Mouse (Mus musculus) lung, adult 18-20 months (tissue): Measurements from ENCODE around the gene Zbtb12.
"Not testable (repeated sequence)": the region's sequence is repeated elsewhere in the genome, so short reads cannot be mapped to it uniquely, and the experiment has no call there.

Experiments used
- DNase-seq, 2 experiments: peaks; one replicate each; pipeline ENCODE4 v3.0.0; 2022; ENCODE audit warnings: mixed read lengths in 2 of 2

Zbtb12 gene

DNA sequence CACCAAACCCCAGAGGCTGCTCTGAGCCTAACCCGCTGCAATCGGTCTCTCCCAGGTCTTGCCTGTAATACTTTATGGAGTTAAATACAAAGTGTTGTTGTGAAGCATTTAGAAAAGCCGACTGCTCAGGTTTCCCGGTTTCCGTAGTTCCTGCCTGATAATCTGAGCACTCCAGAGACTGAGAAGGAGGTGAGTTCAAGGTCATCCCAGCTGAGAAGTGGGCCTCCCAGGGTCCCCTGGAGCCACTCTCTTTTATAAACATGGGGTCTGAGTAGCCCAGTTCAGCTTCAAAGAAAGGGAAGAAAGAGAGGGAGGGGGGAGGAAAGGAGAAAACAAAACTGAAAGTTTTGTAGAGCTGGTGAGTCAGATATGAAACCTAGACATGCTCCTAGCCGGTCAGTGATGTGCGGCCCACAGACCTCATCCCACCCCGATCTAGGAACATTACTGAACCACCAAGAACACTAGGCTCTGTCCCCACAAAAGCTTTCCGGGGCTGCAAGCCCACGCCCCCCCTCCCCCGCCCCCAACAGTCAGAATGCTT lies at the start of gene Zbtb12:
Gene Zbtb12, plus strand, starts transcription at position 148 of the 544 bp plus-strand sequence.
- DNase-seq, result no peak

DNA sequence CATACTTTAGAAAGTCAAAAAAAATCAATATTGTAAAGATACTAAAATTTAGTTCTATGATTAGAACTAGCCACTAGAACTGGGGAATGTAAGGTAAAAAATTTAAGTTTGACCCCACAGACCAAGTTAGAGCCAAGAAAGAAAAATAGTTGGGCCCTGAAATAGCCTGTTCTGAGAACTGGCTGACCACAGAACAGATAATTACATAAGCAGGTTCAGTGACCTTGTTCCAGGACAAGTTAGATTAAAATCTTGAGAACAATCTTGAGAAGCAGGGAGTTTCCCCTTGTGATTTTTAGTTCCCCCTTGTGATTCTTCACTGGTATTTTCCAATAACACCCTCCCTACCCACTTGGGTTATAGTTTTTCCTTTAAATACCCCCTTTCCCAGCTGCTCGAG lies 48.5 kb upstream of the Zbtb12 start:
- not testable (repeated sequence) for DNase-seq

DNA sequence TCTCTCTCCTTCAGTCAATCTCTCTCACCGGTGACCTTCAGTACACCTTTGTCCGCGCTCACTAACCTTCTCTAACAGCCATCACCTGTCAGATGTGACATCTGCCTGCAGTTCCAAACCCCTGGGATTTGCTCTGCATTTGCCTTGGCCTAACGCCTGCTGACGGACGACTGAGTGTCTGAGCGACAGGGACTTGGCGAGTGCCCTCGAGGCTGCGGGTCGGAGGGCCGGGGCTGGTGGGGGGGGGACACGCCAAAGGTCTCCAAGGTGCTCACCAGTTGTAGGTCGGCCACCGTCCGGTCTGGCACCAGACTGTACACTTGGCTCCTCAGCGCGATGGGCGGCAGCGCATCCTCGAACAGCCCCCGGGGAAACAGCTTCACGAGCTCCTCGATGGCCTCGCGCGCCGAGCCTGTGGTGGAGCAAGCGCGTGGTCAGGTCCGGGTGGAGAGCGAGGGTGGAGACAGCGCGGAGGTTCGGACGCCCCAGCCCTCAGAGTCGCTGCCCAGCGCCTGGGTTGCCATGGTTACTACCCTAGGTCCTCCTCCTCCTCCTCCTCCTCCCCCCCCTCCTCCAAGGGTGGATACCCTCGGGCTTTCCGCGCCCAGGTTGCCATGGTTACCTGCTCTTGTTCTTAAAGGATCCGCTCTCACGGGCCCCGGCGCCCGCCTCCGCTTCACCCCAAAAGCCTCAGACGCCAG lies 43.0 kb upstream of the Zbtb12 start:
- DNase-seq, result no peak

DNA sequence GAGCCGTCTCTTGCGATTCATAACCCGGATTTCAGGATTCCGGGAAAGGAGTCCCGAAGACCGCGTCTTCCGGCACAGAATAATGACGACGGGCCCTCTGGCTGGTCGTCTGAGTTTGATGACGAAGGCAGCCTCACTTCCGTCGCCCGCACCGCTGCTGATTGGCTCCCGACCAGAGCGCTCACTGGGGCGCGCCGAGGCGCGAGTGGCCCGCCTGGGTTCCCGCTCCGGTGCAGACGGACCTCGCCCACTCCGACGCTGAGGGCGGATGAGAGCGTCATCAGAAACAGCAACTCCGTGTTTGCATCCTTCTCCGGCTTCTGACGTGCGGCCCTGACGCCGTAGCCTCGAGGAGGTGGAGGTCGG lies 42.4 kb upstream of the Zbtb12 start, which contains the start of the genes Stk19 and Dxo:
Gene Stk19, minus strand, starts transcription at position 90 of the 366 bp plus-strand sequence.
Gene Dxo, plus strand, starts transcription at position 164 of the 366 bp plus-strand sequence.
- DNase-seq, result peak; percentile 95 to 97

DNA sequence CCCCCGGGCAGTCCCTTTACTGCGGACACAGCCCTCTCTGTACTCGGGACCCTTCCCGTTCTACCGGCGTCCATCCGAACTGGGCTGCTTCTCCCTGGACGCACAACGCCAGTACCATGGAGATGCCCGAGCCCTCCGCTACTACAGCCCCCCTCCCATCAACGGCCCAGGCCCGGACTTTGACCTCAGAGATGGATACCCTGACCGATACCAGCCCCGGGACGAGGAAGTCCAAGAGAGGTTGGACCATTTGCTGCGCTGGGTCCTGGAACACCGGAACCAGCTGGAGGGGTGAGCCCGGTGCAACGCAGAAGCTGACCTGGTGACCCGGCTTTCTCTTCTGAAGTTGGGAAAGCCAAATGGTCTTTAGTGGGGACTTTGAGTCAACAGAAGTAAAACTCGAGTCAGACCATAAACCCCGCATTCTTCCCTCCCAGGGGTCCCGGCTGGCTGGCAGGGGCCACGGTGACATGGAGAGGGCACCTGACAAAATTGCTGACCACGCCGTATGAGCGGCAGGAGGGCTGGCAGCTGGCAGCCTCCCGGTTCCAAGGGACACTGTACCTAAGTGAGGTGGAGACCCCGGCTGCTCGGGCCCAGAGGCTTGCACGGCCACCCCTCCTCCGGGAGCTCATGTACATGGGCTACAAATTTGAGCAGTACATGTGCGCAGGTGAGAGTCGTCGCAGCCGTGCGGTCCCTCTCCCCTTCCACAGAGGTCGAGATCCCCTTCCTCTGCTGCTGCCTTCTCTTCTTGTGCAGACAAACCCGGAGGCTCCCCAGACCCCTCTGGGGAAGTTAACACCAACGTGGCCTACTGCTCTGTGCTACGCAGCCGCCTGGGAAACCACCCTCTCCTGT lies 41.6 kb upstream of the Zbtb12 start:
- DNase-seq, result no peak

DNA sequence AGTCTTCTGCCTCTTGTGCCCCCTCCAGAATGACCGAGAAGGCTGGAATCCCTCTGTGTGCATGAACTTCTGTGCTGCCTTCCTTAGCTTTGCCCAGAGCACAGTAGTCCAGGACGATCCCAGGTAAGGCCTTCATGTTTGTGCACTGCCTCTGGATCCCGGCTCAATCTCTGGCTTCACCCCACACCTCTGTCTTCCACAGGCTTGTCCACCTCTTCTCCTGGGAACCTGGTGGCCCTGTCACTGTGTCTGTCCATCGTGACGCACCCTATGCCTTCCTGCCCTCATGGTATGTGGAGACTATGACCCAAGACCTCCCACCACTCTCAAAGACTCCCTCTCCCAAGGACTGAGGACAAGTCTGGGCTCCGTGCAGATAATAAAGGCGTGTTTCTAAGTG lies 40.5 kb upstream of the Zbtb12 start:
- DNase-seq, result no peak

DNA sequence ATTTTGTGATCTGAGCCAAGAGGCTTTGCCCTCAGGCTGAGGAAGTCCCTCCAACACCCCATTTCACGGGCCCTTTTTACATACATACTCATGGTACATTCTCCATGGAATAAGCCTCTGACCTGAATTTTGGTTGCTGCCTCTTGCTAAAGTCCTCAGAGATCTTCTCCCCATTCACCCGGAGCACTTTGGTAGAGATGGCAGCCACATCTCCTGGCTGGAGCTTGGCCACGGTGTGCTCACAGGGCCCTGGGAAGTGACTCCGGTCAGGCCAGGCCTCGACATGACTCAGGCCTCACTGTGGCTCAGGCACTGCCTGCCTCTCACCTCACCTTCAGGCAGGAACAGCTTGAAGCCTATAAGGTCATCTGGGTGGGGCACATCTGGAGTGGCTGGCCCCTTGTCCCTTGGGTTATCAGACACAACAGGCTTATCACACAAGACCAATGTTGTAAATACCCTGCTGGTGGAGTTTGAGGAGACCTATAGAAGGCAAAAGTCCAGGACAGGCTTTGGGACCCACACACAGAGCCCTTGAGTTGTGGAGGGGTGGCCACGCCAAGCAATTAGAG lies 38.5 kb upstream of the Zbtb12 start:
- DNase-seq, result no peak

DNA sequence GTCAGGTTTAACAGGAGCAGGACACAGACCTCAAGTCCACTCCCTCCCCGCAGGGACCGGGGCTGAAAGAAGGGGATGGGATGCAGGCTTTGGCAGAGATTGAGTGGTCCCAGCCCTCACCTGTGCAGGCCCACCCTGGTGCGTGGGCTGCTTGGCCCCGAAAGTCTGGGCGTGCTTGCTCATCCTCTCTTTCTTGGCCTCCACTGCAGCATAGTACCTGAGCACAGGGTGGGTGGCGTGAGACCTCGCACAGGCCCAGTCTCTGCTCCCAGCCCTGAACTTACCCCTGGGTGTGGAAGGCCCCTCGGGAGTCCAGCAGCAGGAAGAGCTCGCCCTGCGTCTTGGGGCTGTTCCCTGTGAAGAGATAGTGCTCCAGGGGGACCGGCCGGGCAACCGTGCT lies 34.4 kb upstream of the Zbtb12 start:
- DNase-seq, result no peak

DNA sequence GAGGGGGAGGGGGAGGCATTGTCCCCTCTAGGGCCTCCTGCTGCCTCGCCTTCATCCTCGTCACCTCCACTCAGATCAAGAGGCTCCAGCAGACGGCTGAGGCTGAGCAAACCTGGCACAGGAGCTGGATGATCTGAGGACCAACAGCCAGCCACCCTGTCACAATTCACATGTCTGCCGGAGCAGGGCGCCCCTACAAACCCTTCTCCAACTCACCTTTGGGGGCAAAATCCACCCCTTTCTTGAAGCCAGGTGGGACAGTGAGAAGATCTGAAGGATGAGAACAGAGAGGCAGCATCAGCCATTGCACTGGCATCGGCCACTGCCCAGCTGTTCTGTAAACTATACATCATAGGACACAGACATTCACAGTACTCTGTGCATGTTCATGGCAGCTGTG lies 32.1 kb upstream of the Zbtb12 start:
- no peak for DNase-seq

DNA sequence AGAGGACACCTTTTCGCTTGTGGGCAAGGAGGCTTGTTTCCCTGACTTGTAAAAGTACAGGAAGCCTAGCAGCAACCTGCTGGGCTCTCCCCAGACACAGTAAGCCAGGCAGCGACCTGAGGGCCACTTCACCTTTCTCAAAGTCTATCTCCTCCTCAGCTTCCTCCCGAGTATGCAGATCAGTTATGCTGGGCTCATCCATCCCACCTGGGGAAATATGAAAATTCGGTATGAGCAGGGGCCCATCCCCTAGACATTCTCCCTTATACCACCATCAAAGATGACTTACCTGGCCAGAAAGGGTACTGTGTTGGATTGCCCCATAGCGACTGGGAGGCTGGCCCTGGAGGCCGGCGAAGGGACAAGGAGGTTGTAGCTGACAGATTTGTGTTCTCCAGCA lies 31.7 kb upstream of the Zbtb12 start:
- DNase-seq, result no peak

DNA sequence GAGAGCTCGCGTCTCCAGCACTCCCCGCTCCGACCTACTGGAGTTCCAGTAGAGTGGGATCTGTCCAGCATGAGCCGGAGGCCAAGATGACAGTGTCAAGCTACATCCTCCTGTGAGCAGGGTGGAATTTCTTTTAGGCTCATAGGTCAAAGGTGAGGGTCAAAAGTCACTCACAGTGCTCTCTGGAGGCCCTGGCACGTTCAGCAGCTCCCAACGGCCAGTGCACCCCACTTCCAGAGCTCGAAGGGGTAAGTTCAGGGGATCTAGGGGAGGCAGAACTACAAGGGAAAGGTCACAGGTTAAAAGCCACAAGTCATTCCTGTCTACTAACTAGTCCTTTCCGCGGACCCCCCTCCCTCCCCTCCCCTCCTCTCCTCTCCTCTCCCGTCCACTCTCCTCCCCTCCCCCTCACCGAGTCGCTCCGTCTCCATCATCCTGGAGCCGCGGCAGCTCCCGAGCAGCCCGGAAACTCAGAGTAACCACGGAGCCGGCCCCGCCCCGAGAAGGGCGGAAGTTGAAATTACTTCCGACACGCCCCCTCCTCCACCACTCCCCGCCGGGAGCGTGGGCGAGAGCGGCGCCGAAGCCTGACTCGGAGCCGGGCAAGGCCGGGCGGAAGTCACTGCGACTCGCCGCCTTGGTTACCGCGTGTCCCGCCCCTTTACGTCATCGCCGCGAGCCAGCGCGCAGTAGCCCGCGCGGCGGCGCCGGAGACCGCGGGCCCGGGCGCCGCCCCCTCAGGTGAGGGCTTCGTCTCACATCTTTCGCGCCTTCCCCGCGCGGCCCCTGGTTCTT lies 29.4 kb upstream of the Zbtb12 start, which contains the start of the genes Skiv2l and Nelfe:
Gene Skiv2l, minus strand, starts transcription at position 489 of the 795 bp plus-strand sequence.
Gene Nelfe, plus strand, starts transcription at position 670 of the 795 bp plus-strand sequence.
- peak; percentile 98 for DNase-seq

DNA sequence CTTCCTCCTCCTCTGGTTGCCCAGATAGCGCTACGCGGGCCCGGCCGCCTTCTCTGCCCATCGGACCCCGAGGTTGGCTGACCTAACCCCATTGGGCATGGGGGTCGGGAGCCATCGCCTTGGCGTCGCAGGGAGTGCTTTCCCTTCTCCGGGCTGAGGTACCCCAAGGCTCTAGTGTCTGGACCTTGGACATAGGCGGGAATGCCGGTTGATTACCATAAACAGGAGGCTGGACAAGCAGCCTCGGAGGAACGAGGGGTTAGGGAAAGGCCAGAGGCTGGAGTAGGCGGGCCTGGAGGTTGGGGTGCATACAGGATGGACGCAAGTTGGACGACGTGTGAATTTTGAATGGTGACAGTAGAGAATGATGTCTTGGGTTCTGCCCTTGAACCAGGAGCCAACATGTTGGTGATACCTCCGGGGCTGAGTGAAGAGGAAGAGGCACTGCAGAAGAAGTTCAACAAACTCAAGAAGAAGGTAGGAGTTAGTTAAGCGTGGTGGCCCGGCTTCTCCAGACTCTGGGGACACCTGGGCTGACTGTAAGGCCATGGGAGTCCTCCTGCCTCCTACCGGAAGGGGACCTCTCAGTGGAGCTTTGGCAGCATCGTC lies 28.7 kb upstream of the Zbtb12 start:
- DNase-seq, result no peak

DNA sequence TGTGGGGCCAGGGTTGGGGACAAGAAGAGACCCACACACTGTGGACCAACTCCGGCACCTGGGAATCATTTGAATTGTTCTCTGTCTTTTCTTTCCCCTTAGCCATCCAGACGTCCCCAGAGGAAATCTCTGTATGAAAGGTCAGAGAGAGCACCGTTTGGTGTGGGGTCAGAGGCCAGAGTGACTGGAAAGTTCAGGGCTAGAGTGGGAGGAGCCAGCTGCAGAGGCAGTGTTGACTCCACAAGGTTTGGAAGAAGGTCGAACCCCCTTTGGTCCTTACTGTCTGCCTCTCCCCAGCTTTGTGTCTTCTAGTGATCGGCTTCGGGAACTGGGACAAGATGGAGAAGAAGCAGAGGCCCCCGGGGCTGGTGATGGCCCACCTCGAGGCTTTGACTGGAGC lies 25.8 kb upstream of the Zbtb12 start:
- no peak for DNase-seq

DNA sequence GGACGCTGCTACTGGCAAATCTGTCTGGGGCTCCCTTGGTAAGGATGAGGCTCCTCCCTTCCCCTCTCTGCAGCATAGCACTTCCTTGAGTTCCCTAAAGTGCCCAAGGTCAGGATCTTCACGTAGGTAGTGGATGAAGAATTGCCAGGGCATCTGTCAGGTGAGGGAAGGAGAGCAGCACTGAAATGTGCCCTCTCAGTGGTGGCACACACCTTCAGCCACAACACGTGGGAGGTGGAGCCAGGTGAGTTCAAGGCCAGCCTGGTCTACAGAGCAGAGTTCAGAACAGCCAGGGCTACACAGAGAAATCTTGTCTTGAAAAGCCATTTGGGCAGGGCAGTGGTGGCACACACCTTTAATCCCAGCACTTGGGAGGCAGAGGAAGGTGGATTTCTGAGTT lies 24.5 kb upstream of the Zbtb12 start:
- DNase-seq, result no peak

DNA sequence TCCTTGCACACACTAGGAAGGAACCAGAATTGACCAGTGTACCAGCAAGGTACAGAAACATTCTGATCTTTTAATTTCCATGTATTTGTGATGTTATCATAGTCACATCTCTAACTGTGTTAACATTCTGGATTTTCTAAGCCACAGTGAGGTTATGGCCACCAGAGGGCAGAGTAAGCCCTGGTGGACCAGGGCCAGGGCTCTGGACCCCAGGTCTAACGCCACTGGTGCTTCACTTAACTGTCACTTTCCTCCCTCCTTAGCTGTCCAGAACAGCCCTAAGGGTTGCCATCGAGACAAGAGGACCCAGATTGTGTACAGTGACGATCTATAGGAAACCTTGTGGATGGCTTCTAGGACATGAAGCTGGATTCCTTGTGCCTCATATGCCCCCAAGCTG lies 23.5 kb upstream of the Zbtb12 start:
- DNase-seq, result peak in 1 of 2 experiments; percentile 36

DNA sequence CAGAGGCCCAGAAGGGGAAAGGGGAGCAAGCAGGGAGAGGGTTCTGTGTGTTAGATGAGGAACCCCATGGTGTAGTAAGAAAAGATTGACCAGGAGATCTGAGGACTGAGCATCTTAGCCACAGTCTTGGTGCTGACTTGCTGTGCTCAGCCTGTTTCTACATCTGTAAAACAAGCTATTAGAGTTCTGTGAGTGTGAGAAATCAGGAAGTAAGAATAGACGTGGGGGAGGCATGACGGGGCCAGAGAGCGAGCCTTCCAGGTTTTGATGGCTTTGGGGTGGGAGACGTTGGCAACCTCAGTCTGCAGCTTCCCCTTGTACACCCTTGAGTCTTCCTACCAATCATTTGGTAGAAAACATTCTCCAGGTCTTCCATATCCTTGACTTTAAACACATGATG lies 20.6 kb upstream of the Zbtb12 start:
- DNase-seq, result no peak

DNA sequence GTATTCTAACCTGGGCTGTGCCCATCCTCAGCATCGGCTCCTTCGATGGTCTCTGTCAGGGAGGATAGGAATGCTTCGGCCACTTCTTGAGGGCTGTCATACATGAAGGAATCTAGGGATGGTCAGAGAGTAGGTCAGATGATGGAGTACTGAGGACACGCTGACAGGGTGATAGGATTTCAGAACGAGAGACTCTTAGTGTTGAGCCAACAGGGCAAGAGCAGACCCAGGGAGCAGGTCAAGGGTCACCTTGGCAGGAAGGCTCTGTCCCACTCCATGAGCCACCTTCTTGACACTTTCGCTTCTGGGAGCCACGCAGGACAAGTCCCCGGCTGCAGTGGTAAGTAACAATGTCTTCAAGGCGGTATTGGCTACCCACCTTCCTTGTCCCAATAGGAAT lies 18.8 kb upstream of the Zbtb12 start:
- no peak for DNase-seq

DNA sequence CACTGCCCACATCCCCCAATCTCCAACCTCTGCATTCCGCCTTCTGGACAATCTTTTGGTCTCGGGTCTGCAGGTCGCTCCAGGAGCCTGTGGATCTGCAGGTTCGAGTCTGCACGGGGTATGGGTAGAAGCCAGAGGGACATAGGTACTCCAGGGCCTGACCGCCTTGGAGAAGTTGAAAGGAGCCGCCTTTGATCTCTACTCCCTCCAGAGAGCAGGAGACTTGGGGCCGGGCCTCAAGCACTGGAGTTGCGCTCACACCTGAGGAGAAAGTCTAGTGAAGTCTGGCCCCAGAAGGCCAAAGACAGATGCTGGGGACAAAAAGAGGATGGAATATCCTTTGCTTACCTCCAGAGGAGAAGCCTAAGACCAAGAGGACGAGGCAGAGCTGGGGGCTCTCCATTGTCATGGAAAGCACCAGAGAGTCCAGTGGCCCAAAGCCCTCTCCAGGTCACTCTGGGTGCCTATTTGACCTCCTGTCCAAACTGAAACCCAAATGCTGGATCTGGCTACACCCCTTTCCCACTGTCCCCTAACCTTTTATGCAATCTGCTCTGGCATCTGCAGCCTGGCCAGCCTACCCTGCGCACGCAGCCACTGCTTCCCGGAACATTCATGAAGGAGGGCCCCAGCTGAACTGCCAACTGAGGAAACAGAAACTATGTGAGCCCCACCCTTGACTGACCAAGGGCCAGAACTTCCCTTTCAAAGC lies 17.4 kb upstream of the Zbtb12 start:
- peak; percentile 61 to 68 for DNase-seq

DNA sequence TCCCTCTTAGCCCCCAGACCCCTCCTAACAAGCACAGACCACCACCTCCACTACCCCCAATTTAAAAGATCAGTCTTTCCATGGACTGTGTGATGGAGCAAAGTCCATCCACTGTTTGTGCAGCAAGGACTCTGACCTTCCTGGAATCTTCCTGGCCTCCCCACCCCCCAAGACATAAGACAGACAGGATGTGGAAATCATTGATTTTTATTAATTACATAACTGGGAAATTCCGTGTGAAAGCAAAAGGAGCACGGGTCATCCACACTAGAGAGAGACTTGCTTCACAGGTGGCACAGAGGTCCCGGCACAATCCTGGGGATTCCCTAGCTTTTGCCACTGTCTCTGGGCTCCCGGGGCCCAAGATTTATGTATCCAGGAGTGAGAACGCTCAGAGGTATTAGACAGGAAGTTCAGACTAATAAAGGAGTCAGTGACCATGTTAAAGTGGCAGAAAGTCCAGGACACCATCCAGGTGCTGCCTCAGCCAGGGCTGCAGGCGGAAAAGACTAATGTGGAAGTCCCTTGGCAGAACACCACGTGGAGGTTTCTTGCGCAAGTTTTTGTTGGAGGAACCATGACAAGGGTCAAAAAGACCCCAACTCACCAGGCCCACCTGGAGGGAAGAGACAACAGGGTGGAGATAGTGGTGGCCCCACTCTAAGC lies 16.7 kb upstream of the Zbtb12 start, which contains the start of gene Cfb:
Gene Cfb, minus strand, starts transcription at position 103 of the 666 bp plus-strand sequence.
- DNase-seq, result no peak

DNA sequence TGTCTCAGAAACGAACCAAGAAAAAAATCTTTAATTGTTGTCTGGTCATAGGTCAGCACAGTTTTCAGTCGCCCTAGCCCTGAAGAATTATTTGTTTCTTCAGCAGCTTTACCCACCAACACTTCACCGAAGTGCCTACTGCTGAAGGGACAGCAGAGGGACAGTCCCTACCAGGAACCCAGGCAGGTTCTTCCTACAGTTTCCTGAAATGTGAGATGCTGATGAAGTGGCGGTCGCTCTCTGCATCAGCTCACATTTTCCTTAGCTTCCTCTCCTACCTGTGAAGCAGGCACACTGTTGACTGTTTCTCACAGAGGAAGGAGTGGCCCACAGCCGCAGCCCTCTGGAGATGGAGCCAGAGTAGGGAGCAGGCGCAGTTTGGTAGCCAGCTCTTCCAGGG lies 13.3 kb upstream of the Zbtb12 start:
- peak in 1 of 2 experiments; percentile 15 for DNase-seq

DNA sequence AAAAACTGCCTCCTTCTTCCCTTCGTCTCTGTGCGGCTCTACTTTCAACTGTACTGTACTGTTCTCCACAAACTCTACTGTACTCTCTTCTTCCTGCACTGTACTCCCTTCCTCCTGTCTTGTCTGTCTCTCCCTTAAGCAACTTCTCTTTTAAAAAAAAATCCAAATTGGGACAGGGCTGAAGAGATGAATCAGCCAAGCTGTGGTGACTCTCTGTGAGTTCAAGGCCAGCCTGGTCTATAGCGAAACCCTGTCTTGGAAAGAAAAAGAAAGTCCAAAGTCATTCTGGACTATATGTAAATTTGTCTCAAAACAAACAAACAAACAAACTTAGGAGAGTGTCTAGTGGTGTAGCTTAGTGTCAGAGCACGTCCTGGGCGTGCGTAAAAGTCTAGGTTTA lies 5.0 kb upstream of the Zbtb12 start:
- DNase-seq, result no peak
